Mouse (Mus musculus) common myeloid progenitor, adult 5-6 weeks (primary cell): Measurements from ENCODE around the gene Tex44. TPM values are rescaled to one million over a fixed set of nuclear protein-coding genes. Genes with fewer than 3 reads are reported as not detected.
A peak's percentile ranks its signal among the peaks of the same experiment; 100 is the strongest.

Experiments
- ATAC-seq: replicated peaks from 2 replicates; pipeline ENCODE4 v1.8.0; 2016; ENCODE audit warnings: low read depth, mild to moderate bottlenecking, moderate TSS enrichment, inconsistent platforms; ENCODE audit not compliant: poor library complexity, severe bottlenecking
- total RNA-seq: library from RNA; stranded (forward); fragments of 200-1000, 187-1606 nt; gene quantifications from 2 replicates; pipeline ENCODE4 v1.2.3, GENCODE M21; 2017

Gene Tex44
- total RNA-seq, result not detected in 2 replicates

GRCm38 (mm10) chr1:86426128-86426527 lies at the start of gene Tex44, which contains the start of gene Nmur1:
Tex44 (plus strand) TSS chr1:86426329.
Nmur1 (minus strand) TSS chr1:86426228.
- ATAC-seq, result no peak

- ATAC-seq, result no peak
These were observed 49.8 kb upstream of the Tex44 start for GRCm38 (mm10) chr1:86376354-86376753.

- ATAC-seq, result no peak
These were observed 47.5 kb upstream of the Tex44 start for GRCm38 (mm10) chr1:86378662-86379061.

- peak; percentile 56 for ATAC-seq
These were observed 47.0 kb upstream of the Tex44 start for GRCm38 (mm10) chr1:86379161-86379569.

- ATAC-seq, result peak; percentile 81
These were observed 45.1 kb upstream of the Tex44 start for GRCm38 (mm10) chr1:86381027-86381426.

- peak; percentile 83 for ATAC-seq
These were observed 36.9 kb upstream of the Tex44 start for GRCm38 (mm10) chr1:86389230-86389629.

GRCm38 (mm10) chr1:86391425-86391824 lies 34.7 kb upstream of the Tex44 start:
- no peak for ATAC-seq

GRCm38 (mm10) chr1:86393219-86393618 lies 32.9 kb upstream of the Tex44 start:
- ATAC-seq, result no peak

- no peak for ATAC-seq
These were observed 31.9 kb upstream of the Tex44 start for GRCm38 (mm10) chr1:86394246-86394645.

GRCm38 (mm10) chr1:86395897-86396296 lies 30.2 kb upstream of the Tex44 start:
- ATAC-seq, result no peak

GRCm38 (mm10) chr1:86397621-86398020 lies 28.5 kb upstream of the Tex44 start:
- ATAC-seq, result no peak

- peak; percentile 77 for ATAC-seq
These were observed 27.9 kb upstream of the Tex44 start for GRCm38 (mm10) chr1:86398222-86398621.

GRCm38 (mm10) chr1:86399322-86399721 lies 26.8 kb upstream of the Tex44 start:
- ATAC-seq, result peak; percentile 87

- ATAC-seq, result no peak
These were observed 25.9 kb upstream of the Tex44 start for GRCm38 (mm10) chr1:86400096-86400754.

GRCm38 (mm10) chr1:86404834-86405233 lies 21.3 kb upstream of the Tex44 start:
- no peak for ATAC-seq

- peak; percentile 62 for ATAC-seq
These were observed 19.8 kb upstream of the Tex44 start for GRCm38 (mm10) chr1:86406313-86406712.

- peak; percentile 46; the same call in 1 of the 2 replicates for ATAC-seq
These were observed 19.2 kb upstream of the Tex44 start for GRCm38 (mm10) chr1:86406914-86407313.

- ATAC-seq, result no peak
These were observed 17.6 kb upstream of the Tex44 start for GRCm38 (mm10) chr1:86408515-86408914.

- no peak for ATAC-seq
These were observed 16.7 kb upstream of the Tex44 start for GRCm38 (mm10) chr1:86409476-86409875.

GRCm38 (mm10) chr1:86414715-86415114 lies 11.4 kb upstream of the Tex44 start:
- no peak for ATAC-seq

GRCm38 (mm10) chr1:86415144-86415543 lies 11.0 kb upstream of the Tex44 start:
- ATAC-seq, result peak; percentile 67

GRCm38 (mm10) chr1:86415612-86416184 lies 10.4 kb upstream of the Tex44 start:
- peak; percentile 48 for ATAC-seq
